Mouse (Mus musculus) frontal cortex, postnatal 10 days (tissue): Measurements from ENCODE around the gene Wnt3.
"Not testable (repeated sequence)": the region's sequence is repeated elsewhere in the genome, so short reads cannot be mapped to it uniquely, and the experiment has no call there.

Experiments
- DNase-seq, 2 experiments: peaks; one replicate each; pipeline ENCODE4 v3.0.0; 2022; ENCODE audit warnings: low spot score in 2 of 2, mixed read lengths in 1 of 2

Wnt3 gene

DNA sequence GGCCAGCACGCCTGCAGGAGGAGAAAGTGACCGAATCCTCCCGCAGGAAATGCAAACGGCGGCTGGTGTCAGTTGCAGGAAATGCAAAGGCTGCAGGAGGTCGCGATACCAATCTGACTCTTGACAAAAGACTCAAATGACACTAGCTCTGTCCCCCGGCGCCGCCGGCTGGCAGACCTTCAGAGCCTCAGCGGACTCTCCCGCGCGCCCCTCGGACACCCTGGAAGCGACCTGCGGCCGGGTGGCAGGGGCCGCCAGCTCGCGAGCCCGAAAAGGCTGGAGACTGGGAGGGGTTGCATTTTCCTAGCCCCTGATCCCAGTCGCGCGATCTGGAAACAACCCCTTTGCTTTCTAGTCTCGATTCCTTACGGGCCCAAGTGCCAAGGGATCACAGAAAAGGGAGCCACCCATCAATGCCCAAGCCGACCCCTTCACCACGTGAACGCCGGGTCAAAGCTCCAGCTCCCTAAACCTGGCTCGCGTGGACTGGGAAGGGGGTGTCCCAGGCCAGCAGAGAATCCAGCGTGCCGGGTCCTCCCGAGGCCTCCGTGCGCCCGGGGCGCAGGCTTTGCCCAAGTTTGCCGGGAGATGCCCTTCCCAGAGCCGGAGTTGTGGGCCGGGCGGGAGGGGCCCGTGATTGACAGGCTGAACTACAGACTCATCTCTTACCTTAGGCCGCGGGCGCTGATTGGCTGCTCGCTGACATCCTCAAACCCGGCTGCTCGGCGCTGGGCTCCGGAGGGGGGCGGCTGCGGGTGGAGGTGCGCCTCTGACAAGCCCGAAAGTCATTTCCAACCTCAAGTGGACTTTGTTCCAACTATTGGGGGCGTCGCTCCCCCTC, at the start of gene Wnt3:
Gene Wnt3 (plus strand): TSS at position 764 of the 841 bp plus-strand sequence.
- no peak for DNase-seq

DNA sequence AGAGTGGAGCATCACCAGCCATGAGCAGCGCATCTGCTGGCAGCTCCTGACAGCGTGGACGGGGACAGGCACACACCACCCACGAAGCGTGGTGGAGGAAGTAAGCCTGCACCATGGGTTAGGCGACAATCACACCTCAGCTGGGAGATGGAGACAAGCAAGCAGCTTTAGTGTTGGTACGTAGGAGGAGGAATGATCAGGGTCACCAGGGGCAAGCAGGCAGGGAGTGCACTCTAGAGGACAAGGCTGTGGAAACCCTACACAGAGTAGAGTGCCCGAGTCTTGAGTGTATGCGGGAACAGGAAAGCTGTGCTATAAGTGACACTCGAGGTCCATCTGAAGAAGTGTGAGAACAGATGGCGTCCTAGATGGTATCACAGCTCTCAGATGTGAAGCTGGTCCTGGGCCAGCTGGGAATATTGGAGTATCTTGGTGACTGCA, 49.6 kb upstream of the Wnt3 start:
- DNase-seq, result peak in 1 of 2 experiments; percentile 15

GRCm38 (mm10) chr11:103729282-103729985, 44.5 kb upstream of the Wnt3 start:
- DNase-seq, result no peak

- DNase-seq, result no peak
These were observed 42.4 kb upstream of the Wnt3 start for GRCm38 (mm10) chr11:103731594-103731993.

GRCm38 (mm10) chr11:103732306-103732705, 41.6 kb upstream of the Wnt3 start:
- no peak for DNase-seq

DNA sequence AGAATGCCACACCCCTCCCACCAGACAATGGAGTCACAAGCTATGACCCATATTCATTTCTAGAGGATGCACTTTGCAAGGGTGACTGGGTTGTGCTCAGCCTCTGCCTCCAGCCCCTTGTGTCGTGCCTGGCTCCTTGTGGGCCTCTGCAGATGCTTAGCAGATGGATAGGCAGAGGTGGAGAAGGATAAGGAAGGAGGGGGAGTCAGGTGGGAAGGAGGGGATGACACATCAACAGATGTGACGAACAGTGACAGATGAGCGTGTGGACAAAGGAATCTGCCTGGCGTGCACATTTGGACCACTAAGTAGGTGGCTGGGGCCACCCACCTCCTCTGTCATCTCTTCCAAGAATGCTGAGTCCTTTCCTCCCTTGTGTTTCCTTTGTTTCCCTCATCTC, 40.9 kb upstream of the Wnt3 start:
- DNase-seq, result no peak

DNA sequence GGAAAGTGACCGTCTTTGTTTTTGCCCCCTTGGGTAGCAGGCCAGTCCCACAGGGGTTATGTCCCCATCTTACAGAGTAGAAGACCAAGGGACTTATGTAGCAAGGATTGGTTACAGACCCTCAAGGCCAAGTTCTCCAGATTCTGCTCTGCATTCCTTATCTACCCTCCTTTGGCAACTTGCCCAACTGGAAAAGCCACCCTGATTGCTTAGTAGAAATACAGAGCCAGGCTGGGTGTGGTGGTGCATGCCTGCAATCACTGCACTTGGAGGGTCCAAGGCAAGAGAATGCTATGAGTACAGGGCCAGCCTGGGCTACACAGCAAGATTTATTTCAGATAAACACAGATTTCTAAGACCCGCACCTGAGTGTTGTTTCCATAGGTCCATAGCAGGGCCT, 40.0 kb upstream of the Wnt3 start:
- DNase-seq, result no peak

GRCm38 (mm10) chr11:103734411-103735045, 39.4 kb upstream of the Wnt3 start:
- no peak for DNase-seq

GRCm38 (mm10) chr11:103735046-103735781, 38.7 kb upstream of the Wnt3 start:
- DNase-seq, result no peak

- DNase-seq, result no peak
These were observed 24.5 kb upstream of the Wnt3 start, which contains the start of gene Wnt9b for GRCm38 (mm10) chr11:103749306-103750089. Gene Wnt9b (minus strand): TSS chr11:103749821.

GRCm38 (mm10) chr11:103750612-103751011, 23.3 kb upstream of the Wnt3 start:
- DNase-seq, result no peak

DNA sequence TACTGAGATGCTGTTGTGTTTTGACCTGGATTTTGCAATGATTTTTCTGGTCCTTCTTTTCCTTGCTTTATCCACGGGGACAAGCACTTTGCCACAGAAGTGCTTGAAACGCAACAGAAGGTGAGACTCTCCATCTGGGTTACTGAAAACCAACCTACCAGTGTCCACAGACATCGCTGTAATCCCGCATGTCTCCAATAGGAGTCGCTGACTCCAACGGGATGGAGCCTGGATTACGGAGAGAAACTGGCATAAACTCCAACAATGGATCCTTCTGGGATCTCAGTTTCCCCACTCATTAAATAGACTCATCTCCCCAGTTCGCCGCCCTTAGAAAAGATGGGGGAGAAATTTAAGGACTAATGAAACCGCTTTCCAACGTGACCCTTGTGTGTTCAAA, 15.9 kb upstream of the Wnt3 start:
- no peak for DNase-seq

DNA sequence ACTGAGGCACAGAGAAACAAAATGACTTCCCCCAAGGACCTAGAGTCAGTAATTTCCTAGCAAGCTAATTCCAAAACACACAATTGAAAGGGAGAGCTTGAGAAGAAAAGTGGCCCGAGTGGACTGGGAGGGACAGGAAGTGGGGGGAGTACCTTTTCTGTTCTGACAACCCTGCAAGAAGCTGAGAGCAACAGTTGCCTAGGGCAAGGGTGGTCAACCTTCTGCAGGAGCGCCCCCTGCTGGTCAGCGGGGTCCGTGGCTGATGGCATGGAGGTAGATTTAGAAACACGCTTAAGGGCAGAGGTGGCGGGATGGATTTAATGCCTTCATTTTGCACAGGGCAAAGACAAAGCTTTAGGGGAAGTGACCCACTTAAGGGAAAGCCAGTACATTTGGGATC, 15.2 kb upstream of the Wnt3 start:
- peak in 1 of 2 experiments; percentile 57 for DNase-seq

GRCm38 (mm10) chr11:103760101-103760500, 13.8 kb upstream of the Wnt3 start:
- no peak for DNase-seq

DNA sequence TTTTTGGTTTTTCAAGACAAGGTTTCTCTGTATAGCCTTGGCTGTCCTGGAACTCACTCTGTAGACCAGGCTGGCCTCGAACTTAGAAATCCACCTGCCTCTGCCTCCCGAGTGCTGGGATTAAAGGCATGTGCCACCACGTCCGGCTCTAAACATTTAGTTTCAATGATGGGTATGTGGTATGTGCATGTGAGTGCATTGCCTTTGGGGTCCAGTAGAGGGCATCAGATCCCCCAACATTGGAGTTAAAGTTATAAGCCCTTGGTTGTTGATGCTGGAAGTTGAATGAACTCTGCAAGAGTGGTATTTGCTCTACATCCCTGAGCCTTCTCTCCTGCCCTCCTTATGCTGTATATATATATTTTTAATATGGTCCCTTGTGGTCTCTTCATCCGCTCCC, 13.1 kb upstream of the Wnt3 start:
- not testable (repeated sequence) for DNase-seq

DNA sequence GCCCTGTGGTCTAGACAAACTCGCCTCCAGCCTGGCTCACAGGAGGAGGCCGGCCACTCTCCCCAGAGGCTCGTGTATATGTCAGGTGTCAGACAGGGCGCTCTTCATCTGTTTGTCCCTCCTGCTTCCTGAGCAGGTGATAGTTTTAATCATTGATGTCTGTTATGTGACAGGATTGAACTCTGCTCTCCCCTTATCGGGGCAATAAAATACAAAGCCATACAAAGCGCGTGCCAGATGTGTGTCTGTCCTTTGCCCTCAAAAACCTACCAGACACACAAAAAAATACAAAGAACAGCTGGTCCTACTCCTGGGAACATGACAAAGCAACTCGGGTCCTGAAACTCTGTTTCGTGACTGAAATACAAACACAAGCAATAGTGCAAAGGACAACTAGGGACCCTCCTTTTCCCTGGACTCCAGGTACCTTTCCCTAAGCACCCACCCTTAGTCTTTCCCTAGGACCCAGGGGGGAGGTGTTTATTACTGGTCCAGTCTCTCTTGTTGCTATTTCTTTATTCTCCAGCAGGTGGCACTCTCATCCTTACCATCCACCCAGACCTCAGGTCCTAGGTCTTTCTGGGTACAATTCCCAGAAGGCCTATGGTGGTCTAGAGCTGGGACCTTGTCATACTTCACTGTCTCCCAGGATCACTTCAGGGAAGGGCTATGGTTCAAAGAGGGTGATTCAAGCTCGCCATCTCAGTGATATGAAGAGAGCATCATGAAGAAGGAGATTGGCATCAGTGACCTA, 10.4 kb upstream of the Wnt3 start:
- peak in 1 of 2 experiments; percentile 37 for DNase-seq

- DNase-seq, result no peak
These were observed 9.3 kb upstream of the Wnt3 start for GRCm38 (mm10) chr11:103764601-103765000.

DNA sequence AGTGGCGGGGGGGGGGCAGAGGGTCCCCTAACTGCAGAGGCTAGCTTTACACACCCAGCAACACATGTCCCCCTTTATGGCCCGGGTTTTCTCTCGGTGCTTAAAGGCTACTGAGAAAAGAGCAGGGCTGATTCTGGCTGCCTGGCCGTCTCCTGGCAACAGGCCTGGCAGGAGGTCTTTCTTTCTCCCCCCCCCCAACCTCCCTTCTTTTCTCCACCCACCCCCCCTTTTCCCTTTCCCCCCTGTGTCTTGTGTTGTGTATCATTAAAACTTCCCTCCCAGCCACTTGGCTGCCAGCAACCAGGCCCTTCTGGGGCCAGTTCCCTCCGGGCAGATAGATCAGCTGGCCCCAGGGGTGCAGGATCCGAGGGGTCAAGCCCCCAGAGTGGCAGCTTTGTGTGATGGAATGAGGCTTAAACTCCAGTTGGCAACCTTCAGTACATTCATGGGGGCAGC, 8.4 kb upstream of the Wnt3 start:
- no peak for DNase-seq

DNA sequence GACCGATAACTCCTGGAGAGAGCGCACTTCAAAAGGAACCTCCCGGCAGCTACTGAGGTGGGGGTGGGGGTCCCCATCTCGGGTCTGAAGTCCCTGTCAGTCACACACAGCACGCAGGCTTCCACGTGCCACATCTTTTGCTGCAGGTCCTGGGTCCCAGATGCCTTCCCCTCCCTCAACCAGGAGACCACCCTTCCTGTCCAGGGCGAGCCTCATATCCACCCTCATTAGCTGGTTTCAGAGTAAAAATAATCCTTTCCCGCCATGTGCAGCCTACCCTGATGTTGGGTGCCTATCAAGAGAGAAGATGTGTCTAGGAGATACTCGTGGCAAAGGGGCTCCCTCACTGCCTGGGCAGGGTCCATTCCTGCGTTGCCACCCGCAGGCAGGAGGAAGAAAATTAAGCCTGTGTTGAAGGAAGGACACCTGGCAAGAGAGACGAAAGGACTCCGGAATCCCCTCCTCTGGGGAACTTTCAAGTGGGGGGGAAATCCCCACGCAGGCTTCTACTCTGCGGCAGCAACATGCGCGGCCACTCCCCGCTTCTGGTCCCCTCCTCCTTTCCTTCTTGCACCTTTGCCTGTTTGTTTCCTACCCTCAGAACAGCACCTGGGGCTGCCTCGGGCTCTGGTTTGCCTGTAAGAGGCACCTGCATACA, 2.7 kb upstream of the Wnt3 start:
- no peak for DNase-seq
